Mouse (Mus musculus) gastrocnemius, postnatal 4 days (tissue): Measurements from ENCODE around the gene Zfp385b. TPM values are rescaled to one million over a fixed set of nuclear protein-coding genes. Genes with fewer than 3 reads are reported as not detected.

Source experiments
- DNase-seq, 2 experiments: peaks; one replicate each; pipeline ENCODE4 v3.0.0; 2021 to 2022; ENCODE audit warnings: low spot score in 2 of 2, mixed read lengths in 2 of 2
- long read RNA-seq, 2 experiments: library from polyadenylated mRNA; stranded (forward); transcript quantifications; one replicate each; pipeline ENCODE4 v2.0.0; 2021
- total RNA-seq, 2 experiments: library from RNA; stranded (reverse); gene quantifications; 2 replicates each; pipeline ENCODE4 v1.2.3; 2021

The Zfp385b gene
- 10 to 100 TPM; 11.5 to 13.1 TPM for total RNA-seq
- long read RNA-seq, experiment 1, partial matches to known transcripts, result 1 of 2 reads
- long read RNA-seq, experiment 1, other reads (novel, unspliced or antisense), result 1 of 2 reads
- long read RNA-seq, experiment 2, partial matches to known transcripts, result 0 of 5 reads
- long read RNA-seq, experiment 2, other reads (novel, unspliced or antisense), result 5 of 5 reads

DNA sequence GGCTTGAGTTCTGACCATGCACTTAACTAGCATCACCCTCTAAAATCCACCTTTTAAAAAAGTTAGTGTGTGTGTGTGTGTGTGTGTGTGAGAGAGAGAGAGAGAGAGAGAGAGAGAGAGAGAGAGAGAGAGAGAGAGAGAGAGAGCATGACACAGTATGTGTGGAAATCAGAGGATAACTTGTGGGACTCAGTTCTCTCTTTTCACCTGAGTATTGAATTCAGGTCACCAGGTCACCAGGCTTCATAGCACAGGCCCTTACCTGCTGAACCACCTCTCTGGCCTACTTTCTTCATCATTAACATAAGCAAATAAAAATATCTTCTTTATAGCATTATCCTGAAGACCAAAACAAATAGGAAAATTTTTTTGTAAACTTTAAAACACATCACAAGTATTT lies at the start of gene Zfp385b:
TSS of gene Zfp385b (minus strand) at position 101 of the 400 bp plus-strand sequence.
- no peak for DNase-seq

DNA sequence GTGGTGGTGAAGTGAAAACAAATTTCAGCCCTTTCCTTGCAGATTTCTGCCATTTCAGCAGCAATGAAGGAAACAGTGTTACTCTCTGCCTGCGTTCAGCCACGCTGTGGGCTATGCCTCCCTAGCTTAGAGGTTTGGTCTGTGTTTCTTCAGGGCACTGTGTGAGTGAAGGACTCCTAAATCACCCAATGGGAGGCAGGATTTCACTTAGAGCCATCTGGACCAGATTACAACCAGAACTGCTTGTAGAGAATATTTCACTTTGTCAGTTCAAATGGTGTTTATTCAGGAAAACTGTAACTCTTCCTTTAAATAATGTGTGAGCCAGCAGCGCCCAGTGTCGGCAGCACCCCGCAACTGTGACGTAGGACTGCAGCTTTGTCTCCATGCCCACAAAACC lies 44.5 kb upstream of the Zfp385b start:
- no peak for DNase-seq

DNA sequence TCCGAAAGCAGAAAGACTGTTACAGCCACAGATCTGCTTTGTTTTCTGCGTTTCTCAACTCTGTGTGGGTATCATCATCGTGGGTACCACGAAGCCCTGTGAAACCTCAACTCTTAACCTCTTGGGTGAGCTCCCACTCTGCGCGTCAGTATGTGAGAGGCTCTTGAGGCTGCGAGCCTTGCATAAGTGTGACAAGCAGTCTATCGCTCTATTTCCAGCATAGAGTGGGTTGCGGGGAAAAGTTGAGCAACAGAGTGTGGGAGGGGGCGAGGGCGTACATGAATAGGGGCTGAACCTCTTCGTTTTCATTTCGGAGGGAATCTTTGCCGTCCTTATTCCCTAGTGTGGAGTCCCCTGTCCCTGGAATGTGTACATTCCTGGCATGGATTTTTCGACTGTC lies 44.1 kb upstream of the Zfp385b start:
- DNase-seq, result no peak

DNA sequence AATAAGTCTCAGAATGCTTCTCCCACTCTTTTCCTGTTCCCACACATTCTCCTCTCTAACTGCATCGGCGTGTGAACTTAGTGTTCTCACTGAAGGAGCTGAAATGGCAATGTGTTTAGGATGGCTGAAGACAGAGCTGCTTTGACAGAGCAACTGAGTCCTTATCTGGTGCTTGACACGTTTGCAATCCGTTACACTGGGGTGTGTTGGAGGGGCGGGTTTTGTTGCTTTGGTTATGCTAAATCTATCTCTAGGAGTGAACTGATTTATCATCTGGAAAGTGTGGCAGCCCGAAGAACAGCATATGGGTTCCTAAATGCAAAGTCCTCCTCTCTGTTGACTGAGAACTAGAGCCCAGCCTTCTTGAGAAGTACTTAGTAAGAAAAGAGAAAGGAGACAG lies 22.0 kb upstream of the Zfp385b start:
- DNase-seq, result no peak

- DNase-seq, result no peak
These were observed 20.1 kb upstream of the Zfp385b start for GRCm38 (mm10) chr2:77839587-77839986.

DNA sequence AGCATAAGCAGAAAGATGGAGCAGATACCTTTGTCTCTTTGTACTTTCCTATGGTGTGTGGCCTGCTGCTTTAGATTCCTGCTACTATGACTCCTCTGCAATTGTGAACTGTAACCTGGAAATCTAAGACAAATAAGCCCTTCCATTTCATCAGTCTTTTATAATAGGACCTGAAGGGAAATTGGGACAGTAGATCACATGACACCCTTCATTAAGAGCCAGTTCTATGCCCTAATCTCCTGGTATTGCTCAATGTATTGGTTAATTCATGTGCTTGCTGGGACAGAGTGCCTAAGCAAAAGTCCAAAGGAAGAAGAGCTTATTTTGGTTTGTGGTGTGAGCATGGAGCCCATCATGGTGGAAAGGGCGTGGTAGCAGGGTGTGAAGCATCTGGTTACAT lies 19.2 kb upstream of the Zfp385b start:
- no peak for DNase-seq

DNA sequence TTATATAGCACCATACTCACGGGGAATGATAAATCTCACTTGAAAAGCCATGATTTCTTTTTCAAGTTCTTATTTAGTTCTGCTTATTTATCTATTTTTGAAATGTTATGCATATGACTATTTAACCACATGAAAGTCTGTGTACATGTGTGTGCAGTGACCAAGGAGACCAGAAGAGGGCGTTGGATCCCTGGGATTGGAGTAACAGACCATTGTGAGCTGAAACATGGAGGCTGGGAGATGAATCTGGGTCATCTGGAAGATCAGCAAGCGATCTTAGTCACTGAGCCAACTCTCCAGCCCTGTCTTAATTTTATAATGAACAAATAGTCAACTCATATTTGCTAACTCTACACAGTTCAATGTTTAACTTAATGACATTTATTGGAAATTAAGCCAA lies 16.3 kb upstream of the Zfp385b start:
- no peak for DNase-seq

GRCm38 (mm10) chr2:77826133-77826828 lies 6.8 kb upstream of the Zfp385b start:
- no peak for DNase-seq

DNA sequence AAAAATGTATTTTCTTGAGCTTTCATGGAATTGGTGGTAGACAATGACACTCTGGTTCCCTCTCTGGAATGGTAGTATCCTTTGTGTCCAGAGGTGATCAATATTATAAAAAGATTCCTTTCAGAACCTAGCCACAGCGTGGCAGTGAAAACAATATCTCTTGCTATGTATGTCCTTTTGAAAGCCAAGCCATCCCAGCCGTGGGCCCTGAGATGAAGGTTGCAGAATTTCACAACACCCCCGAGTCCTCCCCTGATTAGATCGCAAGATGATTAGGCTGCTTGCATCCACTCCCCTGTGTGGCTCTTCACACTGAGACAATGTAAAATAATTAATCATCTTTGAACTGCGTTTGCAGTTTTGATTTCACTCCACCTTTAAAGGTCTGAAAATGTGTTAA lies 3.6 kb upstream of the Zfp385b start:
- no peak for DNase-seq

DNA sequence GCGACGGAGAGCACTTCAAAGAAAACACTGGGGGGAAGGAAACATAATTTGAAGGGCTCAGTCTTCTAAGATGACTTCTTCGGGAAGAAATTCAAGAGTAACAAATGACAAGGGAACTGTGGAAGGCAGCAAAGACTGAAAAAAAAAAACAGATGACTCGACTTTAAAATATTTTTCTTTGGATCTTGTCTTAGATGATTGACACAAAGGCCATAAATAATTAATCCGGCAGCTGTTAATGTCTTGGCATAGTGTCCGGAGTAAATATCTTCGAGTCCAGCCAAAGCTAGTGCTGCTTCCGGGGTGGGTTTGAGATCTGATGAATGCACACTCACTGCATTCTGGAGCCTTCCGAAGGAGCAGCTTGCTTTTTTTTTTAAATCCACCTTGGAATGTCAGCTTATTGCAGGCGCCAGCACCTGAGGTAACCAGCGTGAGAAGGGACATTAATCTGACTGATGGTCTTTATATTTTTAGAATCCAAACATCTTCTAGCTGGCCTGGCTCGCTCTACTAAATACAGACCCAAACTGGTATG lies 2.0 kb downstream of the Zfp385b start:
- no peak for DNase-seq

DNA sequence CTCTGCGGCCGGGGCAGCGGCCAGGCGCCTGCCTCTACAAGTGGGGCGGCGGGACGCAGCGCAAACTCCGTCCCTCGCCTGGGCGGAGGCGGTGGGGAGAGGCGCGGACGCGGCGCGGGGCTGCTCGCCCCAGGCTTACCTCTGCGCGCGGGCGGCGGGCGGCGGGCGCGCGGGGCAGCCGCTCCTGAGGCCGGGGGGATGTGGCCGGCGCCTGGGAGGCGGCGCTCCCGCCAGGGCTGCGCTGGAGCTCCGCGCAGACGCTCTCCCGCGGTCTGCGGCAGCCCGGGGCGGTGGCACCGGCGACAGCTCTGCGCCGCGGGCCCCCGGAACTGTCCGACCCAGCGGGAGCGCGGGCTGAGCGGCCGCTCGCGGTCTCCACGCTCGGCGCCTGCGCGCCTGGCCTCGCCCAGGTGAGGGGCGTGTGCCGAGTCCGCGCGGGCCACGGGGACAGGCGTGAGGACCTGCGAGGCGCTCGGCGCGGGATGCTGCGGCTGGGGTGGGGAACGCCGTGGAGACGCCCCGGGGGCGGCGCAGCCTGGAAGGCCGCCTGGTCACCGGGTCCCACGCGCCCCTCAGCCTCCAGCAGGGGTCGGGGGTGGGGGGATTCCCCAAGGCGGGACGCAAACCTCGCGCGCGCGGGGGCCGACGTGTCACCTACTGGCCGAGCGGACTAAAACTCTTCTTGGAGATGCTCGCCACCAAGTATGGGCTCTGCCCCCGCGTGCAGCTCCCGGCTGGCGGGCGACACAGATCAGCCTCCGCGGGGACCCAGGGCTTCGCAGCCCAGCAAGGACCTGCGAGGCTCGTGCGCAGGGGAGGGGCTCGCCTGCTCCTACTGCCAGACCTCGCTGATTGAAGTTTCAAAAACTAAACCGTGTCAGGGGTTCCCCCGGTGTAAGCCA lies 2.8 kb downstream of the Zfp385b start:
- peak; percentile 37 to 48 for DNase-seq

- DNase-seq, result peak in 1 of 2 experiments; percentile 20
These were observed 3.5 kb downstream of the Zfp385b start for GRCm38 (mm10) chr2:77815775-77816412.

- DNase-seq, result no peak
These were observed 4.5 kb downstream of the Zfp385b start for GRCm38 (mm10) chr2:77814896-77815295.

- DNase-seq, result no peak
These were observed 6.4 kb downstream of the Zfp385b start for GRCm38 (mm10) chr2:77813029-77813428.

DNA sequence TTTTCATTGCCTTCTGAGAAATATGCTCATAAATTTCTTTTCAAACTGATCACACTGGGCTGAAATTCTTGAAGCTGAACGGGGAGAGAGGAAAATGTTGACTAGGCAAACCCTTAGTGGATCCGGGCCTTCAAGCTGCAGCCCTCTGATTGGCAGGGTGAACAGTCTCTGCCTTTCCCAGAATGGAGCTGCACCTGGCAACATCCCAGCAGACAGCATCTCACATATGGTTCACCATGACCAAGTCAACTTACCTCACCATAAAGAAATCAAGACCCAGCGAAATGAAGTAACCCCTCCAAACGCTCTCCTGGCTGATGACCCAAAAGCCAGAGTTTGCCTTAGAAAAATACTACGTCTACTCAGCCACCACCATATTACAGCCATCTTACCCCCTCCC lies 8.7 kb downstream of the Zfp385b start:
- no peak for DNase-seq

- DNase-seq, result no peak
These were observed 14.7 kb downstream of the Zfp385b start for GRCm38 (mm10) chr2:77804781-77805180.

DNA sequence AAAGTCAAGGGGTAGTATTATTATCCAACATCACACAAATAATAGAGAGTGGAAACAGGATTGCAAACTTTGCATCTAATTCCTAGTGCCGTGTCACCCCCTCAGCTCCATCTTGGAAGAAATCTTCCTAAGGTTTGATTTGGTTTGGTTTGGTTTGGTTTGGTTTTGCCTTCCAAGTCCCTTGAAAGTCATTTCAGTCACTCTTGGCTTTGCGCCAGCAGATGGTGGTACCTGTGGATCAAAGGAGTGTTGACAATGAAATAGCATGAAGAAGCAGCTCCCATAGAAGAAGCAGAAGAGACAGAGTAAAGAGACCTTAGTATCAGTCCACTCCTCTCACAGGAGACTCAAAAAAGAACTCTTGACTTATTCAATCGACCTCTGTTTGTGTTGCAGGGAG lies 17.1 kb downstream of the Zfp385b start:
- no peak for DNase-seq

- no peak for DNase-seq
These were observed 18.0 kb downstream of the Zfp385b start for GRCm38 (mm10) chr2:77801430-77801829.

GRCm38 (mm10) chr2:77801009-77801408 lies 18.4 kb downstream of the Zfp385b start:
- DNase-seq, result no peak

- no peak for DNase-seq
These were observed 22.2 kb downstream of the Zfp385b start for GRCm38 (mm10) chr2:77797233-77797632.

DNA sequence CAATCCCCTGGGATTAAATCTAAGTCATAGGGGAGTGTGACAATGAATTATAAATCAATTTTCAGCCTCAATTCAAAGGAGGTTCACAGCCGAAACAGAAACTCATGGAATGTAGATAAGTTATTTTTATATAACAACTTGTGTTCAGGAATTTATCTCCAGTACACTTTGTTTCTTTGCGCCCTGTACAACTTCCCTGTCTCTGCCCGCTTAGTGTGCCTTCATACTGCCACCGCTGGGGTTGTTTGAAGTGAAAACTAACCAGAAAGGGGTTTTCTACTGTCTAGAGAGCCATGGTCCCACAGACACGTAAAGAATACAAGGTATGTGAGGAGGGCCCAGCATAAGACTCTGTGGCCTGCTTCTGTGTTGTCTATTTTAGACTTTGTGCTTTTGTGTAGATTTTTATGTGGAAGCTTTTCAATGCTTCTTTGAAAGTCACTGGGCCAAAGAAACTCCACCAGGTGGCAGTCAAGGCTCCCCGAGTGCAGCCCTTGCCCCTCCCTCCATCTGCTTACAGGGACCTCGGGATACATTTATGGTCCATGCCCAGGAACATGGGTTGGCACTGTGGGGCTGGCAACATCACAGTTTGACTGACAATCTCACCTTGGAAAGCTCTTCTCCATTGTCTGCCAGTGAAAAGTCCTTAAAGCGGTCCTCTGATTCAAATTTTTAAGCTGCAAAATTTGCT lies 23.4 kb downstream of the Zfp385b start:
- DNase-seq, result peak in 1 of 2 experiments; percentile 39
